Mouse (Mus musculus) hindbrain, embryonic 14.5 days (tissue): Measurements from ENCODE around the gene Sema4d. TPM values are rescaled to one million over a fixed set of nuclear protein-coding genes. Genes with fewer than 3 reads are reported as not detected.

Experiments
- ATAC-seq: fragments of 200-750 bp; cut with Nextera tagmentation; 2 replicates; pipeline ENCODE4 v1.8.0; 2017; ENCODE audit warnings: moderate number of reproducible peaks, mild to moderate bottlenecking, moderate TSS enrichment, moderate library complexity; ENCODE audit not compliant: low FRiP score
- DNase-seq: peaks from one replicate; pipeline ENCODE4 v3.0.0-alpha.2; 2015; ENCODE audit warnings: low spot score
- H3K27ac ChIP-seq: fragments of 300-500 bp; sonication (generic); 2 replicates; pipeline ENCODE4 v1.5.1; 2014; ENCODE audit warnings: mild to moderate bottlenecking, moderate library complexity
- H3K27me3 ChIP-seq: fragments of 300-500 bp; sonication (generic); 2 replicates; pipeline ENCODE4 v1.6.1; 2014; ENCODE audit warnings: mild to moderate bottlenecking, low read length, mixed read lengths; ENCODE audit not compliant: control insufficient read depth, insufficient read depth
- H3K36me3 ChIP-seq: fragments of 300-500 bp; sonication (generic); replicated peaks from 2 replicates; pipeline ENCODE4 v1.6.1; 2014; ENCODE audit not compliant: control insufficient read depth, insufficient read depth
- H3K4me1 ChIP-seq: fragments of 300-500 bp; sonication (generic); replicated peaks from 2 replicates; pipeline ENCODE4 v1.6.1; 2014; ENCODE audit warnings: antibody characterized with exemption, low read length, mixed read lengths; ENCODE audit not compliant: control insufficient read depth, insufficient read depth
- H3K4me2 ChIP-seq: fragments of 300-500 bp; sonication (generic); replicated peaks from 2 replicates; pipeline ENCODE4 v1.6.1; 2014; ENCODE audit warnings: mild to moderate bottlenecking, moderate library complexity
- H3K4me3 ChIP-seq: fragments of 300-500 bp; sonication (generic); replicated peaks from 2 replicates; pipeline ENCODE4 v1.5.1; 2014; ENCODE audit warnings: mild to moderate bottlenecking, low read length
- H3K9ac ChIP-seq: fragments of 300-500 bp; sonication (generic); 2 replicates; pipeline ENCODE4 v1.6.1; 2014
- H3K9me3 ChIP-seq: fragments of 300-500 bp; sonication (generic); 2 replicates; pipeline ENCODE4 v1.6.1; 2016; ENCODE audit warnings: low read length; ENCODE audit not compliant: control insufficient read depth
- WGBS: fragments of 180-500 bp; shearing (Covaris S2); extraction: QIAGEN DNeasy Blood & Tissue Kit; methylation state at CpG from one replicate; pipeline ENCODE4 v1.1.7; 2014; 5-methylcytosine and 5-hydroxymethylcytosine counted together
- microRNA-seq: library from miRNA; unstranded; fragments of <30 nt; microRNA quantifications from one replicate; pipeline ENCODE4, GENCODE M21; 2016
- polyA plus RNA-seq: library from polyadenylated mRNA; unstranded; fragments of >200 nt; fragmentation: Nextera tagmentation; extraction: Ambion mirVana; gene quantifications from 2 replicates; pipeline ENCODE4 v1.2.1, GENCODE M21; 2014

Sema4d gene
- polyA plus RNA-seq, 1 experiment from 2014 or later = 16.2 TPM

- no peak overlapping the region for H3K4me2 ChIP-seq
- H3K9me3 ChIP-seq = no peaks in the 10 kb centered on the region
- no peak for DNase-seq
- no peaks in the 10 kb centered on the region for H3K4me1 ChIP-seq
- H3K4me3 ChIP-seq = no peak overlapping the region
- no peak overlapping the region for H3K9ac ChIP-seq
- no peaks in the 10 kb centered on the region for H3K27me3 ChIP-seq
- H3K27ac ChIP-seq = no peak overlapping the region
- ATAC-seq = no peak
- no peaks in the 10 kb centered on the region for H3K36me3 ChIP-seq
- WGBS = 91% methylated on average over 3 of the region's 3 CpGs
Measured at GRCm38 (mm10) chr13:51641424-51641823, 152.1 kb downstream of the Sema4d start.

GRCm38 (mm10) chr13:51638958-51639357 lies 154.6 kb downstream of the Sema4d start:
- no peaks in the 10 kb centered on the region for H3K27me3 ChIP-seq
- no peak overlapping the region for H3K4me3 ChIP-seq
- no peak overlapping the region for H3K4me2 ChIP-seq
- 90% methylated on average over 4 of the region's 4 CpGs for WGBS
- no peak for ATAC-seq
- no peak for DNase-seq
- H3K27ac ChIP-seq = no peak overlapping the region
- no peaks in the 10 kb centered on the region for H3K4me1 ChIP-seq
- H3K36me3 ChIP-seq = no peaks in the 10 kb centered on the region
- H3K9me3 ChIP-seq = no peaks in the 10 kb centered on the region
- H3K9ac ChIP-seq = no peak overlapping the region

Small RNAs within 50 kb of the gene (microRNA-seq; reads per million reads assigned to microRNA genes)
- gene Gm23566 = not detected

Other genes with a start within 250 kb of the Sema4d start
- 7.2 and 11.6 TPM in 2 replicates for gene Shc3, start 224.3 kb downstream of the Sema4d start, polyA plus RNA-seq
- gene Cks2, start 148.5 kb downstream of the Sema4d start, polyA plus RNA-seq = 52.4 and 52.6 TPM in 2 replicates
- 27.2 and 28.3 TPM in 2 replicates for gene Secisbp2, start 142.1 kb downstream of the Sema4d start, polyA plus RNA-seq
- gene Gadd45g, start 52.9 kb upstream of the Sema4d start, polyA plus RNA-seq = 38.4 and 43.6 TPM in 2 replicates